Mouse (Mus musculus): ENCODE results near the gene Tmc3. TPM values are rescaled to one million over a fixed set of nuclear protein-coding genes. Genes with fewer than 3 reads are reported as not detected.

Tmc3 gene
- polyA plus RNA-seq, 1 experiment from 2014 or later: 0.46 TPM

DNA sequence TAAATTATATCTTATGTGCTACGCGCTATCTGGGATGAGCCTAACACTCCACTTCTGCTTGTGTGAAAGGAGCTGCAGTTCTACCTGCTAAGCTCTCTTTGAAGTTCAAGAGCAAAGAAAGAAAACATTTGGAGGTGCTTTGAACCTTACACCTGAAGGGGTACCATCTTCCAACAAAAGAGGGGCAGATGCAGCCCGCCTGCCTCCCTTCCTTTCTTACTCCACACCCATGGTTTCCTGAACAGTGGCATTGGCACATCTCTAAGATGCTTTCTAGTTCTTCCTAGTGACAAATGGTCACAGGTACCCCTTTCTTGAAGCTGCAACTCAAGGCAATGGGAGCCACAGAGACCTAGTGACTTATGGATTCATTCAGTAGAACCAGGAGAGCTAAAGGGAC lies 77.0 kb downstream of the Tmc3 start:
- WGBS (ENCODE audit: insufficient replicate concordance): 81% methylated on average over 3 of the region's 3 CpGs
- H3K4me2 ChIP-seq: no peak overlapping the region

GRCm38 (mm10) chr7:83662711-83663375 lies 78.1 kb downstream of the Tmc3 start:
- WGBS (ENCODE audit: insufficient replicate concordance): 63% methylated on average over 6 of the region's 6 CpGs
- Histone ChIP-seq H3K4me2 (no peak overlapping the region), H3K4me1 (no peaks in the 10 kb centered on the region), H3K4me3 (no peak overlapping the region), H3K36me3 (no peaks in the 10 kb centered on the region), H3K27ac (no peak overlapping the region), H3K27me3 (replicated peaks) (no peaks in the 10 kb centered on the region), H3K9ac (no peak overlapping the region), H3K9me3 (replicated peaks) (no peaks in the 10 kb centered on the region)
- no peak for ATAC-seq

More for the DNA sequence above, 77.0 kb downstream of the Tmc3 start:
- H3K4me1 ChIP-seq: no peaks in the 10 kb centered on the region
- no peaks in the 10 kb centered on the region for H3K27me3 ChIP-seq (replicated peaks)
- no peaks in the 10 kb centered on the region for H3K36me3 ChIP-seq
- ATAC-seq: no peak
- H3K9me3 ChIP-seq (replicated peaks): no peaks in the 10 kb centered on the region
- no peak overlapping the region for H3K4me3 ChIP-seq
- H3K9ac ChIP-seq: no peak overlapping the region
- H3K27ac ChIP-seq: no peak overlapping the region

DNA sequence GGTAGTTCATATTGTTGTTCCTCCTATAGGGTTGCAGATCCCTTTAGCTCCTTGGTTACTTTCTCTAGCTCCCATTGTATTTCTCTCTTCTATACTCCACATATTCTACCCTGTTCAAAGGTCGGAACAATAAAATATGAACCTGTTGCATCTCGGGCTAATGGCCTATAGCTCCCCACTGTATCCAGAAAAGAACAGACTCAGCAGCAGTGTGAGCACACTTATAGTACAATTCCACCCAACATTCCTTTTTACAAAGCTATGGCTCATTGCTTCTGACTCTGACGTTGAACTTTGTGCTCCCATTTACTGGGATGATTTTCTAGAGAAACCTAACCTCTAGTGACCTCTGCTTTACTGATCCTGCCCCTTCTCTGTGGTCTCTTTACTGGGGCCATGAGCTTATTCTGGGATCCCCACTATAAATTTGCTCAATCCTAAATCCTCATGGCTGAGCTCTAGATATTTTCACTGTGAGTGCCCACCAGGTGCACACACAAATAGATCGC lies 81.4 kb downstream of the Tmc3 start:
- Histone ChIP-seq H3K36me3 (no peaks in the 10 kb centered on the region), H3K9ac (no peak overlapping the region), H3K9me3 (replicated peaks) (no peaks in the 10 kb centered on the region), H3K4me3 (no peak overlapping the region), H3K27ac (no peak overlapping the region), H3K4me2 (no peak overlapping the region), H3K27me3 (replicated peaks) (no peaks in the 10 kb centered on the region), H3K4me1 (no peaks in the 10 kb centered on the region)
- WGBS (ENCODE audit: insufficient replicate concordance): 66% methylated on average over 4 of the region's 4 CpGs
- ATAC-seq: no peak

DNA sequence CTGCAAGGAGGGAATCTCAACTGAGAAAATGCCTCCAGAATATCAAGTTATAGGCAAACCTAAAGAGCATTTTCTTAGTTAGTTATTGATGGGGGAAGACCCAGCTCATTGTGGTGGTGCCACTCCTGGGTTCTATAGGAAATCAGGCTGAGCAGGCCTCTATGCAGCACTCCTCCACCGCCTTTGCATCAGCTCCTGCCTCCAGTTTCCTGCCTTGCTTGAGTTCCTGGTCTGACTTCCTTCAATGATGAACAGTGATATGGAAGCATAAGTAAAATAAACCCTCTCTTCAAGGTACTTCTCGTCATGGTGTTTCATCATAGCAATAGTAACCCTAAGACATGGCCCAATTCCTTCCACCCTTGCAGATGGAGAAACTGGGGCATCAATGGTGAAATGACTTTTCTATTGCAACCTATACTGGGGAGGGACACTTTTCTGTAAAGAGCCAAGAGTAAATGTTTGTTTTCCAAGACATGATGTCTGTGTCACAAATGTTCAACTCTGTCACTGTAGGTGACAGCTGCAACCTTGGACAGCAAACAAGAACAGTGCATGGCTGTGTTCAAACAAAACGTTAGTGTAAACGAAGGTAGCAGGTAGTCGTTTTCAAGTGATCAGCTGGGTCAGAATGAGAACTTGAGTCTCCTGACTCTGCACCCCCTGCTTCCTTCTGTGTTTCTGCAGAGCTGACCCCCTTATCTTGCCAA lies 83.4 kb downstream of the Tmc3 start:
- H3K9me3 ChIP-seq (replicated peaks): no peaks in the 10 kb centered on the region
- H3K4me1 ChIP-seq: no peaks in the 10 kb centered on the region
- no peak overlapping the region for H3K4me3 ChIP-seq
- H3K27me3 ChIP-seq (replicated peaks): no peaks in the 10 kb centered on the region
- no peak overlapping the region for H3K4me2 ChIP-seq
- no peak overlapping the region for H3K27ac ChIP-seq
- no peak overlapping the region for H3K9ac ChIP-seq
- H3K36me3 ChIP-seq: no peaks in the 10 kb centered on the region
- no peak for ATAC-seq
- 58% methylated on average over 5 of the region's 5 CpGs for WGBS (ENCODE audit: insufficient replicate concordance)

DNA sequence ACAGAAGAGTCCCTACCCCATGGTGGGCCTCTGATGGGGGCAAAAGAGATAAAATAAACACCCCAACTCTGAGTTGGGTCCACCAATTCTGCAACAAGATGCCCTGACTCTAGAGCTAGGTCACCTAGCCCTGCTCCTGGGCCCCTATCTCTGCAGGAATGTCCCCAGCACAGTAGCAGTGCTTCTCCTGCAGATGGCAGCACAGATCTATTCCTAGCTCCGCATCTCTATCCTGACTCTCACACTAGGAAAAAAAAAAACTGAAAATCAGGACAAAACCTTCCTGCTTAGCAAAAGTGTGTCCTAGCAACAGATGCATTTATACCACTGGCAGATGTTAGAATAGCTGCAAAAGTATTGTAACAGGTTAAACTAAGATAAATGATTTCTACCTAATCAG lies 84.0 kb downstream of the Tmc3 start:
- 42% methylated on average over 1 of the region's 1 CpGs for WGBS (ENCODE audit: insufficient replicate concordance)
- no peak overlapping the region for H3K27ac ChIP-seq
- no peak overlapping the region for H3K9ac ChIP-seq
- no peaks in the 10 kb centered on the region for H3K36me3 ChIP-seq
- H3K4me1 ChIP-seq: no peaks in the 10 kb centered on the region
- no peak for ATAC-seq
- no peak overlapping the region for H3K4me3 ChIP-seq
- H3K9me3 ChIP-seq (replicated peaks): no peaks in the 10 kb centered on the region
- H3K27me3 ChIP-seq (replicated peaks): no peaks in the 10 kb centered on the region
- no peak overlapping the region for H3K4me2 ChIP-seq

- H3K27me3 ChIP-seq (replicated peaks): no peaks in the 10 kb centered on the region
- H3K4me2 ChIP-seq: no peak overlapping the region
- ATAC-seq: no peak
- no peak overlapping the region for H3K27ac ChIP-seq
- H3K9me3 ChIP-seq (replicated peaks): no peaks in the 10 kb centered on the region
- WGBS (ENCODE audit: insufficient replicate concordance): 75% methylated on average over 6 of the region's 6 CpGs
- H3K36me3 ChIP-seq: no peaks in the 10 kb centered on the region
- no peak overlapping the region for H3K4me3 ChIP-seq
- H3K4me1 ChIP-seq: no peaks in the 10 kb centered on the region
- H3K9ac ChIP-seq: no peak overlapping the region
These were observed 86.8 kb downstream of the Tmc3 start for GRCm38 (mm10) chr7:83671573-83671972.

Other genes with a start within 250 kb of the Tmc3 start
- gene Stard5, start 47.0 kb downstream of the Tmc3 start, polyA plus RNA-seq (2016; fragmentation: Nextera tagmentation; extraction: Ambion mirVana): 7.6 and 7.9 TPM in 2 replicates
- gene Il16, start 160.8 kb downstream of the Tmc3 start, polyA plus RNA-seq (2016; fragmentation: Nextera tagmentation; extraction: Ambion mirVana): 4.7 and 5.2 TPM in 2 replicates
- gene Cfap161, start 210.0 kb downstream of the Tmc3 start, polyA plus RNA-seq (2016; fragmentation: Nextera tagmentation; extraction: Ambion mirVana): not detected in 2 replicates

Data from liver, embryonic 12.5 days (tissue).